Mouse (Mus musculus) liver, embryonic 14 days (tissue): ENCODE data around the gene Gm13289. TPM values are rescaled to one million over a fixed set of nuclear protein-coding genes. Genes with fewer than 3 reads are reported as not detected.

Source experiments
- polyA plus RNA-seq: library from polyadenylated mRNA; depleted of rRNA; stranded (reverse); fragments of >200 nt; gene quantifications from 2 replicates; pipeline ENCODE4 v1.2.3, GENCODE M21; 2012; rRNA removed

Gene Gm13289
- not detected in 2 replicates for polyA plus RNA-seq

DNA sequence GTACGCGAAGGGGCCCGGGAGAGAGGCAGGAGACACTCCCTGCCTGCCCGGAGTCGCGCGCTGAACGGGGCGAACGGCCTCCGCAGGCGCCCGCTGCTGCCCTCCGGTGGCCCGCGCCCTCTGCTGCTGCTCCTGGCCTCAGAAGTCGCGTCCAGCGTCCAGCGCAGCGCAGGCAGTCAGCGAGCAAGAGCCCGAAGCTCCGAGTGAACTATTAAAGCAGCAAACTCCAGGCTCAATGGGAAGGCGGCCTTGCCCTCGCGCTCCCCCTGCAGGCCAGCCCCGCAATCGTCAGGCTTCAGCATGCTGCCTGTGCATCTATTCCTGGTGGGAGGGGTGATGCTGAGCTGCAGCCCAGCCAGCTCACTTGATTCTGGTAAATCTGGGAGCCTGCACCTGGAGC is at the start of gene Gm13289:
Gm13289 (plus strand) TSS at position 301 of the 400 bp plus-strand sequence.

DNA sequence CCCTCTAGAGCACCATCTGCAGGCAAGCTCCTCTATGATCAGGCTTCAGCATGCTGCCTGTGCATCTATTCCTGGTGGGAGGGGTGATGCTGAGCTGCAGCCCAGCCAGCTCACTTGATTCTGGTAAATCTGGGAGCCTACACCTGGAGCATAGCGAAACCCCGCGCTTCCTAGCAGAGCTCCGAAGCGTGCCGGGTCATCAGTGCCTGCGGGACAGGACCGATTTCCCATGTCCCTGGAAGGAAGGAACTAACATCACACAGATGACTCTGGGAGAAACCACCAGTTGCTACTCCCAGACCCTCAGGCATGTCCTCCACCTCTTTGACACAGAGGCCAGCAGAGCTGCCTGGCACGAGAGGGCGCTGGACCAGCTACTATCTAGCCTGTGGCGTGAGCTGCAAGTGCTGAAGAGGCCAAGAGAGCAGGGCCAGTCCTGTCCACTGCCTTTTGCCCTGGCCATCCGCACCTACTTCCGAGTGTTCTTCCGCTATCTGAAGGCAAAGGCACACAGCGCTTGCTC is 21.8 kb upstream of the Gm13289 start, which contains the start of gene Gm13271:
Gm13271 (plus strand) TSS at position 51 of the 523 bp plus-strand sequence.

DNA sequence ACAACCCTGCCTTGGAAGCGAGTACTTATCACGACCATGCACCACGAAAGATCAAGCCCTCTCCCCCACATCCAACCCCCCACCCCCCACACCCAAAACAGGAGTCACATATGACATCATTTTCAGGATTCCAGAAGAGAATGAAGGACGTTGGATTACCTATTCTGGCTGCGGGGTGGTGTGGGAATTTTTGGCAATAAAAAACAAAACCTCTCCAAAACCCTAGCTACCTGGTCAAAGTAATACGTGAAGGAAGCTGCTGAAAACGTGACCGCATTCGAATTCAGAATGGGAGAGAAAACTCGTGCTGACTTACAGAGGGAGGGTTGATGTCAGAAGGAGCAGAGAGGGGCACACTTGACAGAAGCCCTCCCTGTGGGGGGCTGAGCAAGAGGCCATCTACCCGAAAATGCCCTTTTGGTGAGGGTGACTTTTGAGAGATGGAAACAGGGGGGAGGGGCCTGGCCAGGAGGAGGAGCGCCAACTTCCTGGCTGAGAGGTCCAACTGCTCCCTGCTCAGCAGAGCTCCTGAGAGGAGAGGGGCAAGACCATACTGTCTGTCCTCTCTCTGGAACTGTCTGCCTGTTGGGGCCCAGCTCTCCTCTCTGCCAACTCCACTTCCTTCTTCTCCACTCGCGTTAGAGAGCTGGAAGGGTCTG is 17.0 kb upstream of the Gm13289 start, which contains the start of gene Gm13283:
Gm13283 (plus strand) TSS at position 510 of the 659 bp plus-strand sequence.

GRCm38 (mm10) chr4:88773534-88773933 is 3.2 kb upstream of the Gm13289 start, which contains the start of gene Gm13290:
Gm13290 (plus strand) TSS chr4:88773834.

GRCm38 (mm10) chr4:88779550-88779949 is 2.8 kb downstream of the Gm13289 start, which contains the start of gene Gm13272:
Gm13272 (plus strand) TSS chr4:88779850.

DNA sequence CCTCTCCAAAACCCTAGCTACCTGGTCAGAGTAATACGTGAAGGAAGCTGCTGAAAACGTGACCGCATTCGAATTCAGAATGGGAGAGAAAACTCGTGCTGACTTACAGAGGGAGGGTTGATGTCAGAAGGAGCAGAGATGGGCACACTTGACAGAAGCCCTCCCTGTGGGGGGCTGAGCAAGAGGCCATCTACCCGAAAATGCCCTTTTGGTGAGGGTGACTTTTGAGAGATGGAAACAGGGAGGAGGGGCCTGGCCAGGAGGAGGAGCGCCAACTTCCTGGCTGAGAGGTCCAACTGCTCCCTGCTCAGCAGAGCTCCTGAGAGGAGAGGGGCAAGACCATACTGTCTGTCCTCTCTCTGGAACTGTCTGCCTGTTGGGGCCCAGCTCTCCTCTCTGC is 5.1 kb downstream of the Gm13289 start, which contains the start of gene Ifnz:
Ifnz (plus strand) TSS at position 301 of the 400 bp plus-strand sequence.

GRCm38 (mm10) chr4:88785409-88785808 is 8.7 kb downstream of the Gm13289 start, which contains the start of gene Gm13276:
Gm13276 (plus strand) TSS chr4:88785709.

DNA sequence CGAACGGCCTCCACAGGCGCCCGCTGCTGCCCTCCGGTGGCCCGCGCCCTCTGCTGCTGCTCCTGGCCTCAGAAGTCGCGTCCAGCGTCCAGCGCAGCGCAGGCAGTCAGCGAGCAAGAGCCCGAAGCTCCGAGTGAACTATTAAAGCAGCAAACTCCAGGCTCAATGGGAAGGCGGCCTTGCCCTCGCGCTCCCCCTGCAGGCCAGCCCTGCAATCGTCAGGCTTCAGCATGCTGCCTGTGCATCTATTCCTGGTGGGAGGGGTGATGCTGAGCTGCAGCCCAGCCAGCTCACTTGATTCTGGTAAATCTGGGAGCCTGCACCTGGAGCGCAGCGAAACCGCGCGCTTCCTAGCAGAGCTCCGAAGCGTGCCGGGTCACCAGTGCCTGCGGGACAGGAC is 11.7 kb downstream of the Gm13289 start, which contains the start of gene Gm13277:
Gm13277 (plus strand) TSS at position 231 of the 400 bp plus-strand sequence.

DNA sequence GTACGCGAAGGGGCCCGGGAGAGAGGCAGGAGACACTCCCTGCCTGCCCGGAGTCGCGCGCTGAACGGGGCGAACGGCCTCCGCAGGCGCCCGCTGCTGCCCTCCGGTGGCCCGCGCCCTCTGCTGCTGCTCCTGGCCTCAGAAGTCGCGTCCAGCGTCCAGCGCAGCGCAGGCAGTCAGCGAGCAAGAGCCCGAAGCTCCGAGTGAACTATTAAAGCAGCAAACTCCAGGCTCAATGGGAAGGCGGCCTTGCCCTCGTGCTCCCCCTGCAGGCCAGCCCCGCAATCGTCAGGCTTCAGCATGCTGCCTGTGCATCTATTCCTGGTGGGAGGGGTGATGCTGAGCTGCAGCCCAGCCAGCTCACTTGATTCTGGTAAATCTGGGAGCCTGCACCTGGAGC is 14.5 kb downstream of the Gm13289 start, which contains the start of gene Gm13278:
Gm13278 (plus strand) TSS at position 301 of the 400 bp plus-strand sequence.

DNA sequence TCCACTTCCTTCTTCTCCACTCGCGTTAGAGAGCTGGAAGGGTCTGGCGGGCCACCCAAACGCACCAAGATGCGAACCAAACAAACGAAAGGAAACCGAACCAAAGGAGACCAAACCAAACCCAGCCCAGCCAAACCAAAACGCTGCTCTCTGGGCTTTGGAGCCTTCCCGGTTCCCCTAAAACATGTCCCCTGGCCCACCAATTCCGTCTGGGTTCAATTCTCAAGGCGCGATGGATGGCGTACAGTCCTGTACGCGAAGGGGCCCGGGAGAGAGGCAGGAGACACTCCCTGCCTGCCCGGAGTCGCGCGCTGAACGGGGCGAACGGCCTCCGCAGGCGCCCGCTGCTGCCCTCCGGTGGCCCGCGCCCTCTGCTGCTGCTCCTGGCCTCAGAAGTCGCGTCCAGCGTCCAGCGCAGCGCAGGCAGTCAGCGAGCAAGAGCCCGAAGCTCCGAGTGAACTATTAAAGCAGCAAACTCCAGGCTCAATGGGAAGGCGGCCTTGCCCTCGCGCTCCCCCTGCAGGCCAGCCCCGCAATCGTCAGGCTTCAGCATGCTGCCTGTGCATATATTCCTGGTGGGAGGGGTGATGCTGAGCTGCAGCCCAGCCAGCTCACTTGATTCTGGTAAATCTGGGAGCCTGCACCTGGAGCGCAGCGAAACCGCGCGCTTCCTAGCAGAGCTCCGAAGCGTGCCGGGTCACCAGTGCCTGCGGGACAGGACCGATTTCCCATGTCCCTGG is 17.4 kb downstream of the Gm13289 start, which contains the start of gene Gm13275:
Gm13275 (plus strand) TSS at position 552 of the 740 bp plus-strand sequence.

DNA sequence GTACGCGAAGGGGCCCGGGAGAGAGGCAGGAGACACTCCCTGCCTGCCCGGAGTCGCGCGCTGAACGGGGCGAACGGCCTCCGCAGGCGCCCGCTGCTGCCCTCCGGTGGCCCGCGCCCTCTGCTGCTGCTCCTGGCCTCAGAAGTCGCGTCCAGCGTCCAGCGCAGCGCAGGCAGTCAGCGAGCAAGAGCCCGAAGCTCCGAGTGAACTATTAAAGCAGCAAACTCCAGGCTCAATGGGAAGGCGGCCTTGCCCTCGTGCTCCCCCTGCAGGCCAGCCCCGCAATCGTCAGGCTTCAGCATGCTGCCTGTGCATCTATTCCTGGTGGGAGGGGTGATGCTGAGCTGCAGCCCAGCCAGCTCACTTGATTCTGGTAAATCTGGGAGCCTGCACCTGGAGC is 20.4 kb downstream of the Gm13289 start, which contains the start of gene Gm13279:
Gm13279 (plus strand) TSS at position 301 of the 400 bp plus-strand sequence.

GRCm38 (mm10) chr4:88799365-88799764 is 22.6 kb downstream of the Gm13289 start, which contains the start of gene Gm13285:
Gm13285 (plus strand) TSS chr4:88799665.

GRCm38 (mm10) chr4:88802954-88803353 is 26.2 kb downstream of the Gm13289 start, which contains the start of gene Gm13287:
Gm13287 (plus strand) TSS chr4:88803254.

DNA sequence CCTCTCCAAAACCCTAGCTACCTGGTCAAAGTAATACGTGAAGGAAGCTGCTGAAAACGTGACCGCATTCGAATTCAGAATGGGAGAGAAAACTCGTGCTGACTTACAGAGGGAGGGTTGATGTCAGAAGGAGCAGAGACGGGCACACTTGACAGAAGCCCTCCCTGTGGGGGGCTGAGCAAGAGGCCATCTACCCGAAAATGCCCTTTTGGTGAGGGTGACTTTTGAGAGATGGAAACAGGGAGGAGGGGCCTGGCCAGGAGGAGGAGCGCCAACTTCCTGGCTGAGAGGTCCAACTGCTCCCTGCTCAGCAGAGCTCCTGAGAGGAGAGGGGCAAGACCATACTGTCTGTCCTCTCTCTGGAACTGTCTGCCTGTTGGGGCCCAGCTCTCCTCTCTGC is 28.5 kb downstream of the Gm13289 start, which contains the start of gene Gm13288:
Gm13288 (plus strand) TSS at position 301 of the 400 bp plus-strand sequence.

DNA sequence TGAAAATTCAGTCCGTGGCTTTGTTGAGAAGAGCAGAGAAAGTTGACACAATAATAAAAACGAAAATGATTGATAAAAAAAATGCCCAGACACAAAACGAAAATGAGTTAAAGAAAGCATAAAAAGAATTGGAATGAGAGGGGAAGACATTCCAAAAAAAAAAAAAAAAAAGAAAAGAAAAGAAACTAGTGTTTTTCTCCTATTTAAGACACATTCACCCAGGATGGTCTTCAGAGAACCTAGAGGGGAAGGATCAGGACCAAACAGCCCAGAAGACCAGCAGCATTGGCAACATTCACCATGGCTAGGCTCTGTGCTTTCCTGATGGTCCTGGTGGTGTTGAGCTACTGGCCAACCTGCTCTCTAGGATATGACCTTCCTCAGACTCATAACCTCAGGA is 39.2 kb downstream of the Gm13289 start, which contains the start of gene Ifna7:
Ifna7 (plus strand) TSS at position 301 of the 400 bp plus-strand sequence.

GRCm38 (mm10) chr4:88819659-88820058 is 42.9 kb downstream of the Gm13289 start, which contains the start of gene Ifna11:
Ifna11 (plus strand) TSS chr4:88819959.

Other genes with a start within 250 kb of the Gm13289 start
- not detected in 2 replicates for gene Ifna15, start 218.7 kb upstream of the Gm13289 start, polyA plus RNA-seq
- not detected in 2 replicates for gene Ifna14, start 205.1 kb upstream of the Gm13289 start, polyA plus RNA-seq
- not detected in 2 replicates for gene Ifna9, start 184.5 kb upstream of the Gm13289 start, polyA plus RNA-seq
- gene Ifna12, start 173.5 kb upstream of the Gm13289 start, polyA plus RNA-seq = not detected in 2 replicates
- gene C87499, start 142.5 kb upstream of the Gm13289 start, polyA plus RNA-seq = not detected in 2 replicates
- not detected in 2 replicates for gene Ifna13, start 132.5 kb upstream of the Gm13289 start, polyA plus RNA-seq
- gene Ifna16, start 100.0 kb upstream of the Gm13289 start, polyA plus RNA-seq = not detected in 2 replicates
- not detected in 2 replicates for gene Ifna2, start 93.0 kb upstream of the Gm13289 start, polyA plus RNA-seq
- 0.06 TPM in 1 of 2 replicates, not detected in the other for gene Ifnab, start 85.6 kb upstream of the Gm13289 start, polyA plus RNA-seq
- 0.06 and 0.10 TPM in 2 replicates for gene Gm26566, start 55.1 kb upstream of the Gm13289 start, polyA plus RNA-seq
- 9.1 and 11.2 TPM in 2 replicates for gene Klhl9, start 54.5 kb upstream of the Gm13289 start, polyA plus RNA-seq
- gene Gm13271, start 22.1 kb upstream of the Gm13289 start, polyA plus RNA-seq = not detected in 2 replicates
- gene Gm13283, start 16.8 kb upstream of the Gm13289 start, polyA plus RNA-seq = not detected in 2 replicates
- not detected in 2 replicates for gene Gm13290, start 3.1 kb upstream of the Gm13289 start, polyA plus RNA-seq
- gene Gm13272, start 2.9 kb downstream of the Gm13289 start, polyA plus RNA-seq = not detected in 2 replicates
- gene Ifnz, start 5.2 kb downstream of the Gm13289 start, polyA plus RNA-seq = 0.01 TPM in 1 of 2 replicates, not detected in the other
- gene Gm13276, start 8.8 kb downstream of the Gm13289 start, polyA plus RNA-seq = not detected in 2 replicates
- not detected in 2 replicates for gene Gm13277, start 11.7 kb downstream of the Gm13289 start, polyA plus RNA-seq
- gene Gm13278, start 14.6 kb downstream of the Gm13289 start, polyA plus RNA-seq = not detected in 2 replicates
- 0.06 TPM in 1 of 2 replicates, not detected in the other for gene Gm13275, start 17.6 kb downstream of the Gm13289 start, polyA plus RNA-seq
- gene Gm13279, start 20.5 kb downstream of the Gm13289 start, polyA plus RNA-seq = not detected in 2 replicates
- not detected in 2 replicates for gene Gm13285, start 22.7 kb downstream of the Gm13289 start, polyA plus RNA-seq
- not detected in 2 replicates for gene Gm13287, start 26.3 kb downstream of the Gm13289 start, polyA plus RNA-seq
- not detected in 2 replicates for gene Gm13288, start 28.6 kb downstream of the Gm13289 start, polyA plus RNA-seq
- not detected in 2 replicates for gene Ifna7, start 39.3 kb downstream of the Gm13289 start, polyA plus RNA-seq
- gene Ifna11, start 43.0 kb downstream of the Gm13289 start, polyA plus RNA-seq = not detected in 2 replicates
- gene Ifna6, start 50.5 kb downstream of the Gm13289 start, polyA plus RNA-seq = not detected in 2 replicates
- gene Ifna5, start 58.6 kb downstream of the Gm13289 start, polyA plus RNA-seq = not detected in 2 replicates
- gene Ifna4, start 64.9 kb downstream of the Gm13289 start, polyA plus RNA-seq = not detected in 2 replicates
- gene Ifna1, start 73.2 kb downstream of the Gm13289 start, polyA plus RNA-seq = not detected in 2 replicates
- not detected in 2 replicates for gene Ifne, start 103.3 kb downstream of the Gm13289 start, polyA plus RNA-seq